Mouse (Mus musculus) lung, postnatal 0 days (tissue): Measurements from ENCODE around the gene Tm9sf4.

Experiments
- CTCF ChIP-seq: IDR thresholded peaks from 2 replicates; pipeline ENCODE4 v1.5.1; 2016; ENCODE audit warnings: antibody characterized with exemption, mild to moderate bottlenecking
- EP300 ChIP-seq: IDR thresholded peaks from 2 replicates; pipeline ENCODE4 v1.6.1; 2016; ENCODE audit warnings: antibody characterized with exemption, mild to moderate bottlenecking, control low read depth

- TF ChIP-seq CTCF (no peak), EP300 (no peak)
Measured at GRCm38 (mm10) chr2:153151926-153152665, 9.0 kb upstream of the Tm9sf4 start.
